Mouse (Mus musculus): ENCODE data around the gene Dmac2. TPM values are rescaled to one million over a fixed set of nuclear protein-coding genes. Genes with fewer than 3 reads are reported as not detected.

Gene Dmac2
- polyA plus RNA-seq, 1 experiment from 2014 or later: 43.3 TPM

- no peaks in the 10 kb centered on the region for H3K27me3 ChIP-seq
- ChIA-PET POLR2A (no interaction called here), CTCF (no interaction called here)
- no peak for DNase-seq (ENCODE audit: low read depth, low spot score)
- TF ChIP-seq CTCF (IDR thresholded peaks at IDR 0.05): no peak
- in situ Hi-C loops (cut with MboI; ENCODE audit: low pct_unique_long_range_greater_than_20kb): no loop called here
- ATAC-seq: no peak
These were observed 8.5 kb downstream of the Dmac2 start for GRCm38 (mm10) chr7:25627431-25628322.

GRCm38 (mm10) chr7:25628323-25628620, 9.1 kb downstream of the Dmac2 start:
- ATAC-seq (no peak), DNase-seq (ENCODE audit: low read depth, low spot score) (no peak)
- no peak for TF ChIP-seq CTCF (IDR thresholded peaks at IDR 0.05)
- ChIA-PET POLR2A (no interaction called here), CTCF (no interaction called here)
- in situ Hi-C loops (cut with MboI; ENCODE audit: low pct_unique_long_range_greater_than_20kb): no loop called here
- H3K27me3 ChIP-seq: no peaks in the 10 kb centered on the region

- H3K27me3 ChIP-seq: no peaks in the 10 kb centered on the region
- POLR2A ChIA-PET: no interaction called here
- ATAC-seq (no peak), DNase-seq (ENCODE audit: low read depth, low spot score) (no peak)
- in situ Hi-C loops (cut with MboI; ENCODE audit: low pct_unique_long_range_greater_than_20kb): no loop called here
- no peak for TF ChIP-seq CTCF (IDR thresholded peaks at IDR 0.05)
- CTCF ChIA-PET: no interaction called here
These were observed 13.5 kb downstream of the Dmac2 start for GRCm38 (mm10) chr7:25632679-25633078.

- ChIA-PET POLR2A (no interaction called here), CTCF (no interaction called here)
- ATAC-seq: peak; percentile 29
- no peak for DNase-seq (ENCODE audit: low read depth, low spot score)
- in situ Hi-C loops (cut with MboI; ENCODE audit: low pct_unique_long_range_greater_than_20kb): no loop called here
- no peaks in the 10 kb centered on the region for H3K27me3 ChIP-seq
- no peak for TF ChIP-seq CTCF (IDR thresholded peaks at IDR 0.05)
These were observed 17.2 kb downstream of the Dmac2 start for GRCm38 (mm10) chr7:25636373-25636772.

- ATAC-seq (no peak), DNase-seq (ENCODE audit: low read depth, low spot score) (no peak)
- CTCF ChIA-PET: no interaction called here
- POLR2A ChIA-PET: no interaction called here
- in situ Hi-C loops (cut with MboI; ENCODE audit: low pct_unique_long_range_greater_than_20kb): no loop called here
- H3K27me3 ChIP-seq: no peaks in the 10 kb centered on the region
- TF ChIP-seq CTCF (IDR thresholded peaks at IDR 0.05): no peak
These were observed 17.9 kb downstream of the Dmac2 start for GRCm38 (mm10) chr7:25637099-25637498.

- DNase-seq (ENCODE audit: low read depth, low spot score): no peak
- in situ Hi-C loops (cut with MboI; ENCODE audit: low pct_unique_long_range_greater_than_20kb): no loop called here
- no peak for TF ChIP-seq CTCF (IDR thresholded peaks at IDR 0.05)
- ChIA-PET POLR2A (no interaction called here), CTCF (interaction anchor here (0.9 kb wide), 1 partner anchor 13 kb away, joined by 3 read pairs; no protein-coding TSS in a partner anchor)
- no peaks in the 10 kb centered on the region for H3K27me3 ChIP-seq
- no peak for ATAC-seq
These were observed 20.5 kb downstream of the Dmac2 start for GRCm38 (mm10) chr7:25639754-25640153.

- TF ChIP-seq CTCF (IDR thresholded peaks at IDR 0.05): no peak
- DNase-seq (ENCODE audit: low read depth, low spot score) (no peak), ATAC-seq (no peak)
- ChIA-PET CTCF (no interaction called here), POLR2A (no interaction called here)
- in situ Hi-C loops (cut with MboI; ENCODE audit: low pct_unique_long_range_greater_than_20kb): no loop called here
- H3K27me3 ChIP-seq: no peaks in the 10 kb centered on the region
These were observed 24.9 kb downstream of the Dmac2 start for GRCm38 (mm10) chr7:25644136-25644535.

GRCm38 (mm10) chr7:25644631-25645030, 25.4 kb downstream of the Dmac2 start:
- ChIA-PET POLR2A (no interaction called here), CTCF (no interaction called here)
- H3K27me3 ChIP-seq: no peaks in the 10 kb centered on the region
- DNase-seq (ENCODE audit: low read depth, low spot score) (no peak), ATAC-seq (no peak)
- in situ Hi-C loops (cut with MboI; ENCODE audit: low pct_unique_long_range_greater_than_20kb): no loop called here
- TF ChIP-seq CTCF (IDR thresholded peaks at IDR 0.05): no peak

- CTCF ChIA-PET: no interaction called here
- POLR2A ChIA-PET: no interaction called here
- in situ Hi-C loops (cut with MboI; ENCODE audit: low pct_unique_long_range_greater_than_20kb): no loop called here
- H3K27me3 ChIP-seq: no peaks in the 10 kb centered on the region
- TF ChIP-seq CTCF (IDR thresholded peaks at IDR 0.05): no peak
- ATAC-seq (no peak), DNase-seq (ENCODE audit: low read depth, low spot score) (no peak)
These were observed 25.9 kb downstream of the Dmac2 start for GRCm38 (mm10) chr7:25645074-25645473.

- in situ Hi-C loops (cut with MboI; ENCODE audit: low pct_unique_long_range_greater_than_20kb): no loop called here
These were observed 28.4 kb downstream of the Dmac2 start for GRCm38 (mm10) chr7:25647574-25648123.

GRCm38 (mm10) chr7:25649839-25650238, 30.6 kb downstream of the Dmac2 start:
- no peaks in the 10 kb centered on the region for H3K27me3 ChIP-seq
- DNase-seq (ENCODE audit: low read depth, low spot score) (no peak), ATAC-seq (no peak)
- CTCF ChIA-PET: no interaction called here
- no peak for TF ChIP-seq CTCF (IDR thresholded peaks at IDR 0.05)
- in situ Hi-C loops (cut with MboI; ENCODE audit: low pct_unique_long_range_greater_than_20kb): no loop called here
- POLR2A ChIA-PET: no interaction called here

More at GRCm38 (mm10) chr7:25647574-25648123, 28.4 kb downstream of the Dmac2 start:
- ATAC-seq (no peak), DNase-seq (ENCODE audit: low read depth, low spot score) (no peak)
- CTCF ChIA-PET: no interaction called here
- POLR2A ChIA-PET: interaction anchor here (1.1 kb wide), 1 partner anchor 8 kb away, joined by 3 read pairs; no protein-coding TSS in a partner anchor
- TF ChIP-seq CTCF (IDR thresholded peaks at IDR 0.05): no peak
- no peaks in the 10 kb centered on the region for H3K27me3 ChIP-seq

All from Patski (cell line).